Mouse (Mus musculus) olfactory bulb, adult 2 months (tissue): ENCODE measurements around the gene Tbc1d10b.

Experiments
- CTCF ChIP-seq: fragments of 200-500 bp; IDR thresholded peaks from 2 replicates; pipeline ENCODE4 v1.5.1; 2012; ENCODE audit warnings: low read depth, mild to moderate bottlenecking, low read length, moderate library complexity; ENCODE audit not compliant: insufficient read depth
- POLR2A ChIP-seq: fragments of 200-500 bp; IDR thresholded peaks from 2 replicates; pipeline ENCODE4 v1.6.1; 2012; ENCODE audit warnings: mild to moderate bottlenecking, low read depth, low read length, moderate library complexity; ENCODE audit not compliant: insufficient read depth

DNA sequence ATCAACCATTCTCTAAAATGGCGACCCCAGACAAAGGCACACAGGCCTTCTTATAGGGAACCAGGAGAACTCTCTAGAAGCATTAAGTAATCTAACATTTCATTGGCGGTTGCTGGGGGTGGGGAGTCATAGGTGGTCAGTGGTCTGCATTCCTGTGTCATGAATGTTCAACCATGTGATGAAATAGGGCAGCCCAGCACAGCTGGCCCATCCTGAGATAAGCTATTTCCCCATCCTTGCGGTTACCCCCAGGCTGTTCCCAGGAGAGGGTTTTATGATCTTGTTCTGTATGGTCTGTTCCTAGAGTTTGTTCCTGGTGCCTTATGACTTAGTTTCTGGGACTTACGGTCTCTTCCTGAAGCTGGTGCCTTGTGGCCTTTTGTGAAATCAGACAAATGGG lies 50.7 kb downstream of the Tbc1d10b start:
- TF ChIP-seq CTCF (no peak), POLR2A (no peak)
